Mouse (Mus musculus) stomach, postnatal 0 days (tissue): ENCODE measurements around the gene Smarcd3.

Experiments used
- CTCF ChIP-seq: IDR thresholded peaks from 2 replicates; pipeline ENCODE4 v1.5.1; 2016; ENCODE audit warnings: antibody characterized with exemption, low read depth, mild to moderate bottlenecking, moderate library complexity
- EP300 ChIP-seq: optimal IDR thresholded peaks from 2 replicates; pipeline ENCODE3; 2016; ENCODE audit warnings: antibody characterized with exemption

GRCm38 (mm10) chr5:24620626-24621025 is 3.6 kb downstream of the Smarcd3 start:
- TF ChIP-seq EP300 (no peak), CTCF (no peak)
